Mouse (Mus musculus): Measurements from ENCODE around the gene Tln1.

- no peak for TF ChIP-seq EP300 (IDR thresholded peaks at IDR 0.05; ENCODE audit: low read depth)
- no peak for TF ChIP-seq CTCF (IDR thresholded peaks at IDR 0.05; ENCODE audit: low read depth)
Measured at GRCm38 (mm10) chr4:43483535-43484091, 78.9 kb downstream of the Tln1 start, which contains the start of gene Sit1.

Data from heart, postnatal 0 days (tissue).